Mouse (Mus musculus) kidney, adult 2 months (tissue): Measurements from ENCODE around the gene Olfr549. TPM values are rescaled to one million over a fixed set of nuclear protein-coding genes. Genes with fewer than 3 reads are reported as not detected.
A peak's percentile ranks its signal among the peaks of the same experiment; 100 is the strongest.

Experiments used
- DNase-seq: peaks from one replicate; pipeline ENCODE4 v3.0.0; 2021
- H3K27ac ChIP-seq: fragments of 200-500 bp; 2 replicates; pipeline ENCODE4 v1.5.1; 2012; ENCODE audit warnings: low read depth, low read length, control low read depth, inconsistent platforms; ENCODE audit not compliant: insufficient read depth
- H3K27me3 ChIP-seq: fragments of 200-500 bp; replicated peaks from 2 replicates; pipeline ENCODE4 v1.6.1; 2012; ENCODE audit warnings: mild to moderate bottlenecking, moderate library complexity, low read length, inconsistent platforms; ENCODE audit not compliant: control insufficient read depth, insufficient read depth
- H3K36me3 ChIP-seq: fragments of 200-500 bp; 2 replicates; pipeline ENCODE4 v1.6.1; 2012; ENCODE audit warnings: mild to moderate bottlenecking, moderate library complexity, low read length, inconsistent platforms; ENCODE audit not compliant: control insufficient read depth, insufficient read depth
- H3K4me1 ChIP-seq: fragments of 200-500 bp; 2 replicates; pipeline ENCODE4 v1.6.1; 2011; ENCODE audit warnings: low read length; ENCODE audit not compliant: control insufficient read depth, insufficient read depth
- H3K4me3 ChIP-seq: fragments of 200-500 bp; 2 replicates; pipeline ENCODE4 v1.5.1; 2011; ENCODE audit warnings: mild to moderate bottlenecking, low read depth, low read length, control low read depth; ENCODE audit not compliant: insufficient read depth
- CTCF ChIP-seq: fragments of 200-500 bp; conservative IDR thresholded peaks from 2 replicates; pipeline ENCODE4 v1.5.1; 2011; ENCODE audit warnings: low read depth, mild to moderate bottlenecking, control low read depth, low read length, moderate library complexity, mixed read lengths; ENCODE audit not compliant: insufficient read depth, insufficient read length
- POLR2A ChIP-seq: fragments of 200-500 bp; IDR thresholded peaks from one replicate; pipeline ENCODE4 v1.6.1; 2011; ENCODE audit warnings: low read depth, low read length, control low read depth
- WGBS: fragments of 180-500 bp; shearing (Covaris S2); methylation state at CpG from one replicate; pipeline ENCODE4 v1.1.7; 2018; 5-methylcytosine and 5-hydroxymethylcytosine counted together
- polyA plus RNA-seq: library from polyadenylated mRNA; depleted of rRNA; stranded (reverse); fragments of >200 nt; gene quantifications from 2 replicates; pipeline ENCODE4 v1.2.3, GENCODE M21; 2012

Olfr549 gene
- polyA plus RNA-seq, 1 experiment: not detected

DNA sequence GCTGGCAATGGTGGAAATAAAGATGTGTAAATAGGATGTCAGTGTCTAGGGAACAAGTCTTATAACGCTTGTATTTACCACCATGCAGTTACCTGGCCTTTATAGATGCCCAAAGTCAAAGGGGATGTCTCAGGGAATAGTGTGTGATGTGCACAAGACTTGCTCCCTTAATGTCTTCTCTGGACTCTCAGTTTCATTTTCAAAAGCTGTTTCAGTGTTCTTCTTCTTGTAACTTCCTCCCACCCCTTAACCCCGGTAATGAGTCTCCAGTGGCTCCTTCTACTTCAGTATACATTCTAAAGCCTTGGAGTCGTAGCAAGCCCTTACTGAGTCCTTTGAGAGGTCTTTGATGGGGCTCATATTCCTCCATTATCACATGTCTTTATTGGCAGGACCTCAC is 3.6 kb downstream of the Olfr549 start:
- Histone ChIP-seq H3K27ac (no peak overlapping the region), H3K4me3 (no peak overlapping the region), H3K27me3 (no peaks in the 10 kb centered on the region), H3K36me3 (no peaks in the 10 kb centered on the region), H3K4me1 (no peaks in the 10 kb centered on the region)
- DNase-seq: no peak
- 76% methylated on average over 3 of the region's 3 CpGs for WGBS
- TF ChIP-seq CTCF (no peak), POLR2A (no peak)

DNA sequence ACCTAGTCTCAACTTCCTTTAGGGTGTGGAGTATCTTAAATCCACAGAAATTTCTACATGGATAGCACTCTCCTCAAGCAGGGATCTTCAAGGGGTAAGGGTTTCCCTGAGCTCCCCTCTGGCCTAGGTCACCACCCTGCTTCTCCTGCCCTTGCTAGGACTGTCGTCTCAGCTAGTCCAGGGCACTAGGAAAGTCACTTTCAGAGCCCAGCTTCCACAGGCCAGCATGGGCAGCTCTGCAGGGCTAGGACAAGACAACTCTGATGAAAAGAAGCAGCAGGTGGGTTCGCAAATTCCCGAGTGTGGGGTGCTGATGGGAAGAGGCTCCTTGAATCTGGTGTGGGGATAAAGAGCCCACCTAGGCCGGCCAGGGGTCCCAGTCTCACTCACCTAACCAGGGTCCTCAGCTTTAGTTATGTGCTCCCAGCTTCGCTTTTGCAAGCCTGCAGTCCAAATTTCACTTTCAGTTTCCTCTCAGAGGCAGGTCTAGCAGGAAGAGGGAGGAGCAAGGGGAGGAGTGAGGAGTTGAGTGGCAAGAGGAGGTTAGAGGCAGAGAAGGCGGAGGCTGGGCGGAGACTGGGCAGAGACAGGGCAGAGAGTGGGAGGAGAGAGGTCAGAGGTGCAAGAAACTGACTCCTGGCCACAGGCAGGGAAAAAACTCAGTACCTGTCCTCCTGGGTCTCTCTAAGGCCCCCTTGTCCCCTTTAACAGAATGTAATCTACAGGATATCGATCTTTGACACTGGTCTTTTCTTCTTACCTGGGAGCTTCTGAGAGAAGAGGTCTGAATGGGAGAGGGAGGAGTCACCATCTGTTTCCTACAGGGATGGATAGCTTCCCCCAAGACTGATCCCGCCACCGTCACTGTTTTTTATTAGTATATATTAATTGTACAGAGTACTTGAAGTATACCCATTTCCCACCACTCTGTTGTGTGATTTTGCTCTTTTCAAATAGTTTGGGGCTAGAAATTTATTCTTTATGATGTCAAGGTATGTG is 15.6 kb downstream of the Olfr549 start, which contains the start of gene Trim21:
Gene Trim21, minus strand, starts transcription at position 488 of the 999 bp plus-strand sequence.
- H3K27me3 ChIP-seq: no peaks in the 10 kb centered on the region
- WGBS: 9% methylated on average over 10 of the region's 10 CpGs

DNA sequence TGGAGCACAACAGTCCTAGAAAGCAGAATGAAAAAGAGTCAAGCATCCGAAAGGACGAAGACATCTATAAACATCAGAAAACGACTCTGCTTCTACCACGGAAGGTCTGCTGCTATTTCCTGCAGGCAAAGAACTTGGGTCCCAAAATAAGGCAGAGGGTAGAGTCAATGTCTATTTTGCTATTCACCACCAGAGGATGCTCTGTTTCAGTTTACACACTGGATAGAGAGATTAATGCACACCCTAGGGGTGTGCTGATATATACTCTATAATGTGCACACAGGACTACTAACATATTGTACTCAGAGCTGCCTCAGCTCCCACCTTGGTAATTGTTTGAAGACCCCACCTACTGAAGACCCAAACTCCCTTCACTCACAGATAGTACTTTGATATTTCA is 16.5 kb downstream of the Olfr549 start:
- 93% methylated on average over 4 of the region's 4 CpGs for WGBS
- no peak for DNase-seq
- H3K27me3 ChIP-seq: no peaks in the 10 kb centered on the region
- no peak overlapping the region for H3K4me3 ChIP-seq
- TF ChIP-seq CTCF (no peak), POLR2A (no peak)
- no peaks in the 10 kb centered on the region for H3K4me1 ChIP-seq
- no peak overlapping the region for H3K27ac ChIP-seq
- H3K36me3 ChIP-seq: no peaks in the 10 kb centered on the region; the same call in 1 of the 2 replicates

More for the DNA sequence above, 15.6 kb downstream of the Olfr549 start, which contains the start of gene Trim21:
- Histone ChIP-seq H3K27ac (peak within 1 kb of the TSS; percentile 6; the same call in 1 of the 2 replicates), H3K4me1 (no peaks in the 10 kb centered on the region), H3K4me3 (peak within 1 kb of the TSS; percentile 58), H3K36me3 (peaks cover 4% of the 10 kb centered on the region; the same call in 1 of the 2 replicates)
- DNase-seq: peak; percentile 96
- TF ChIP-seq POLR2A: no peak
- TF ChIP-seq CTCF: no peak

DNA sequence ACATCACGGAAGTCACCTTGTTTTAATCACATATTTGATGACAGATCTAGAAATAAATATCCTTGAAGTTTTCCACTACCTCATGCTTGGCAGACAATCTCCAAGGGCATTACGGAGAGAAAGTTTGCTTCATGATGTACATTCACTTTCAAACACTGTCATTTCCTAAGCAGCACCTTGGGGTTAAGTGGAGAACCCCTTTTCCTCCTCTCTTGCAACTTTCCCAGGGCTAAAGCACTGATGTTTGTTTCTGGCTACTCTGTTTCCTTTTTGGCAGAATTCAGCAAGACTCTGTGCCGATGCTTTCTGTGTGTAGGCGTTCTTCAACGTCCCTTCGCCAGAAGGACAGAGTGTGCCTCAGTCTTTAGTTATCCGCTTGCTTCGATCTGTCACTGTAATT is 21.5 kb downstream of the Olfr549 start, which contains the start of gene Olfr550:
Gene Olfr550, plus strand, starts transcription at position 301 of the 400 bp plus-strand sequence.
- Histone ChIP-seq H3K4me1 (no peaks in the 10 kb centered on the region), H3K4me3 (no peak within 1 kb of the TSS), H3K27ac (no peak within 1 kb of the TSS), H3K27me3 (no peaks in the 10 kb centered on the region), H3K36me3 (no peaks in the 10 kb centered on the region)
- 82% methylated on average over 8 of the region's 8 CpGs for WGBS
- TF ChIP-seq CTCF (no peak), POLR2A (no peak)
- no peak for DNase-seq

DNA sequence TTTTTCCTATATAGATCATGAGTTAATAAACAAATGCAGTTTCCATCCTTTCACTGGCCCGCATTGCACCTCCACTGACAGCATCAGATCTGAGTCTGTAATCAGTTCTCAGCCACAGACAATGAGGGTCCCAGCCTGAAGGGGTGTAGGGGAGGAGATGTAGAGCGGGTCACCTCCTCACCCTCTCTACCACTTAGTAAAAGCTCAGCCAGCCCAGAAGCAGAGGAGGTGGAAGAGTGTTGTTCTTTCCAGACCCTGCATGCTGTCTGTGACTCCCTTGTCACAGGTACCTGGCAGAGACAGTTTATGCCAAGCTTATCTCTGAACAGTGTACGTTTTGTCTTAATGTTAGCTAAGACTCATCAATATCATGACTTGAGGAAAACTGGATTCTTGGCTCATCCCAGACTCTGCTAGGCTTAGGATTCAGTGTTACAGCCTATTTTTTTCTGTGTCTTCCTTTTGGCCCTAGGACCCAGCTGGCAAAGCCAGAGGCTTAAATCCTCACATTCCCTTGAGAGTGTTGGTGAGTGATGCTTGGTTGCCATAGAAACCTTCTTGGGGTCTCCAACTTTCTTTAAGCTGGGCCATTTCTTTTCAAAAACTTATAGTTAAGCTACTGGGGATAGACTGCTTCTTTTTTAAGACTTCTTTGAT is 23.6 kb downstream of the Olfr549 start:
- no peak overlapping the region for H3K4me3 ChIP-seq
- TF ChIP-seq POLR2A (no peak), CTCF (no peak)
- H3K4me1 ChIP-seq: no peaks in the 10 kb centered on the region
- WGBS: 85% methylated on average over 3 of the region's 3 CpGs
- no peaks in the 10 kb centered on the region for H3K36me3 ChIP-seq
- H3K27me3 ChIP-seq: no peaks in the 10 kb centered on the region
- DNase-seq: no peak
- H3K27ac ChIP-seq: no peak overlapping the region

DNA sequence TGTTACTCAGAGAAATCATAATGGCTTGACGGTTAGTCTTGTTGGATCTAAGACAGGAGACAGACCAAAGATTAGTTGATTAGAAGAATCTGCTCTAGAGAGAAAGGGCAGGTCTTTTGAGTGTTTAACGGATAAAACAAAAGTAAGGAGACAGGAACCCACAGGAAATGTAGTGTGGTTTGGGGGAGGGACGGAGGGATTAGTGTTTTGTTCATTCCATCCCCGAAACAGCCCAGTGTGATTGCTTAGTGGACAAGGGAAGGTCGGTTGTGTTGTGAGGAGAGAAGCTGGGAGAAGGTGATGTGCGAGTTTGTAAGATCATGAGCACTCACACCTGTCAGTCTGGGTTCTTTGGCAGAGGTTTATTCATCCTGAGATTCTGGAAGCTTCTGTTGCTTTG is 26.3 kb downstream of the Olfr549 start:
- H3K4me3 ChIP-seq: no peak overlapping the region
- WGBS: 60% methylated on average over 6 of the region's 6 CpGs
- no peaks in the 10 kb centered on the region for H3K27me3 ChIP-seq
- no peaks in the 10 kb centered on the region for H3K36me3 ChIP-seq
- TF ChIP-seq POLR2A (no peak), CTCF (no peak)
- no peaks in the 10 kb centered on the region for H3K4me1 ChIP-seq
- no peak overlapping the region for H3K27ac ChIP-seq
- DNase-seq: no peak
